Mouse (Mus musculus): ENCODE measurements around the gene Gstm7.

DNA sequence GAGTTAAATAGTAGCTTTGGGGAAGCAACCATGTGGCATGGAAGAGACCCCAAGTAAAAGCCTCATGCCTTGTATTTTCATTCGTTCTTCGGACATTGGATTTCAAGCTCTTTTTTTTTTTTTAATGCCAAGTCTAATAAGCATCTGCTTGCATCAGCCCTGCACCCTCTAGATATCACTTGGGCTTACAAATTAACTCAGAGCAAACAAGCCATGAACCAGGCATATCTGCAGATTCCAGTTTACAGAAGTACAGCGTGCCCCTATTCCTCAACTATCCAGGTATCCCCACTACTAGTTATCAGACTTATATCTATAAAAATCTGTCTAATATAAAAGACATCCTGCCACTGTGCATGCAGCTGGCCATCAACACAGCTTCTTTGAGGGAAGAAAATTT is 40.5 kb upstream of the Gstm7 start:
- TF ChIP-seq MAFK (IDR thresholded peaks at IDR 0.05; ENCODE audit: insufficient read depth, low read depth, low read length): no peak
- TF ChIP-seq ZC3H11A (IDR thresholded peaks at IDR 0.05; ENCODE audit: borderline replicate concordance, low read depth, low read length): no peak
- no peak for TF ChIP-seq ZNF384 (IDR thresholded peaks at IDR 0.05; ENCODE audit: low read depth, low read length)
- TF ChIP-seq CHD2 (IDR thresholded peaks at IDR 0.05; ENCODE audit: low read depth, low read length): no peak
